Mouse (Mus musculus) midbrain, embryonic 13.5 days (tissue): Measurements from ENCODE around the gene Vwa3a. TPM values are rescaled to one million over a fixed set of nuclear protein-coding genes. Genes with fewer than 3 reads are reported as not detected.

Source experiments
- ATAC-seq: fragments of 200-750 bp; cut with Nextera tagmentation; 2 replicates; pipeline ENCODE4 v1.8.0; 2017; ENCODE audit warnings: mild to moderate bottlenecking, moderate TSS enrichment, moderate library complexity
- H3K27ac ChIP-seq: fragments of 300-500 bp; sonication (generic); 2 replicates; pipeline ENCODE4 v1.5.1; 2015; ENCODE audit warnings: inconsistent platforms, mild to moderate bottlenecking, moderate library complexity
- H3K27me3 ChIP-seq: fragments of 300-500 bp; sonication (generic); 2 replicates; pipeline ENCODE4 v1.6.1; 2015; ENCODE audit warnings: mild to moderate bottlenecking, inconsistent platforms
- H3K36me3 ChIP-seq: fragments of 300-500 bp; sonication (generic); 2 replicates; pipeline ENCODE4 v1.6.1; 2015; ENCODE audit warnings: mild to moderate bottlenecking, inconsistent platforms
- H3K4me1 ChIP-seq: fragments of 300-500 bp; sonication (generic); replicated peaks from 2 replicates; pipeline ENCODE4 v1.6.1; 2015; ENCODE audit warnings: inconsistent platforms
- H3K4me2 ChIP-seq: fragments of 300-500 bp; sonication (generic); replicated peaks from 2 replicates; pipeline ENCODE4 v1.6.1; 2015; ENCODE audit warnings: moderate library complexity, mild to moderate bottlenecking, inconsistent platforms
- H3K4me3 ChIP-seq: fragments of 300-500 bp; sonication (generic); replicated peaks from 2 replicates; pipeline ENCODE4 v1.5.1; 2015; ENCODE audit warnings: mild to moderate bottlenecking, inconsistent platforms
- H3K9ac ChIP-seq: fragments of 300-500 bp; sonication (generic); replicated peaks from 2 replicates; pipeline ENCODE4 v1.6.1; 2015; ENCODE audit warnings: mild to moderate bottlenecking, inconsistent platforms
- H3K9me3 ChIP-seq: fragments of 300-500 bp; sonication (generic); 2 replicates; pipeline ENCODE4 v1.6.1; 2016; ENCODE audit warnings: mild to moderate bottlenecking, inconsistent platforms
- WGBS: fragments of 180-500 bp; shearing (Covaris S2); methylation state at CpG from one replicate; pipeline ENCODE4 v1.1.7; 2015; 5-methylcytosine and 5-hydroxymethylcytosine counted together
- polyA plus RNA-seq: library from polyadenylated mRNA; unstranded; fragments of >200 nt; fragmentation: Nextera tagmentation; extraction: Ambion mirVana; gene quantifications from 2 replicates; pipeline ENCODE4 v1.2.1, GENCODE M21; 2015

The Vwa3a gene
- polyA plus RNA-seq, 1 experiment from 2014 or later, result 1.2 TPM

- Histone ChIP-seq H3K36me3 (0 out of 2 replicates have a peak, but pooled peaks cover 5% of the 10 kb centered on the region), H3K4me2 (no peak overlapping the region), H3K27me3 (no peaks in the 10 kb centered on the region), H3K9ac (no peak overlapping the region), H3K4me3 (no peak overlapping the region), H3K27ac (no peak overlapping the region), H3K9me3 (no peaks in the 10 kb centered on the region), H3K4me1 (peaks cover 19% of the 10 kb centered on the region)
- ATAC-seq, result no peak
- WGBS, result 93% methylated on average over 8 of the region's 8 CpGs
These were observed 17.7 kb upstream of the Vwa3a start for GRCm38 (mm10) chr7:120721456-120721855.

- Histone ChIP-seq H3K36me3 (0 out of 2 replicates have a peak, but pooled peaks cover 5% of the 10 kb centered on the region), H3K27me3 (no peaks in the 10 kb centered on the region), H3K9ac (no peak overlapping the region), H3K27ac (no peak overlapping the region), H3K4me3 (no peak overlapping the region), H3K4me1 (peaks cover 19% of the 10 kb centered on the region), H3K9me3 (no peaks in the 10 kb centered on the region), H3K4me2 (no peak overlapping the region)
- 94% methylated on average over 4 of the region's 4 CpGs for WGBS
- no peak for ATAC-seq
These were observed 17.1 kb upstream of the Vwa3a start for GRCm38 (mm10) chr7:120722063-120722462.

- H3K27me3 ChIP-seq, result no peaks in the 10 kb centered on the region
- peak; percentile 74 for ATAC-seq
- H3K9ac ChIP-seq, result no peak overlapping the region
- peak overlapping the region; percentile 25; the same call in 1 of the 2 replicates for H3K4me2 ChIP-seq
- peak overlapping the region; percentile 67 for H3K27ac ChIP-seq
- H3K4me3 ChIP-seq, result no peak overlapping the region
- peaks cover 9% of the 10 kb centered on the region for H3K36me3 ChIP-seq
- H3K4me1 ChIP-seq, result peaks cover 19% of the 10 kb centered on the region
- WGBS, result 35% methylated on average over 8 of the region's 8 CpGs
- H3K9me3 ChIP-seq, result no peaks in the 10 kb centered on the region
These were observed 16.3 kb upstream of the Vwa3a start for GRCm38 (mm10) chr7:120722839-120723278.

- H3K4me3 ChIP-seq, result no peak overlapping the region
- H3K9me3 ChIP-seq, result no peaks in the 10 kb centered on the region
- peaks cover 16% of the 10 kb centered on the region for H3K4me1 ChIP-seq
- H3K27ac ChIP-seq, result no peak overlapping the region
- H3K9ac ChIP-seq, result no peak overlapping the region
- WGBS, result 83% methylated on average over 3 of the region's 3 CpGs
- no peaks in the 10 kb centered on the region for H3K27me3 ChIP-seq
- no peak for ATAC-seq
- no peak overlapping the region for H3K4me2 ChIP-seq
- H3K36me3 ChIP-seq, result peaks cover 24% of the 10 kb centered on the region
These were observed 11.5 kb upstream of the Vwa3a start for GRCm38 (mm10) chr7:120727581-120727980.

- ATAC-seq, result no peak
- no peak overlapping the region for H3K4me2 ChIP-seq
- no peak overlapping the region for H3K27ac ChIP-seq
- no peak overlapping the region for H3K4me3 ChIP-seq
- 94% methylated on average over 5 of the region's 5 CpGs for WGBS
- no peaks in the 10 kb centered on the region for H3K9me3 ChIP-seq
- peaks cover 29% of the 10 kb centered on the region for H3K36me3 ChIP-seq
- H3K9ac ChIP-seq, result no peak overlapping the region
- H3K27me3 ChIP-seq, result no peaks in the 10 kb centered on the region
- no peaks in the 10 kb centered on the region for H3K4me1 ChIP-seq
These were observed 9.5 kb upstream of the Vwa3a start for GRCm38 (mm10) chr7:120729635-120730034.

GRCm38 (mm10) chr7:120732906-120733305, 6.2 kb upstream of the Vwa3a start:
- Histone ChIP-seq H3K4me3 (no peak overlapping the region), H3K4me2 (no peak overlapping the region), H3K27me3 (no peaks in the 10 kb centered on the region), H3K27ac (no peak overlapping the region), H3K36me3 (peaks cover 21% of the 10 kb centered on the region), H3K4me1 (no peaks in the 10 kb centered on the region), H3K9ac (no peak overlapping the region), H3K9me3 (no peaks in the 10 kb centered on the region)
- 77% methylated on average over 7 of the region's 7 CpGs for WGBS
- no peak for ATAC-seq

- 4% methylated on average over 5 of the region's 5 CpGs for WGBS
- peak overlapping the region; percentile 11; the same call in 1 of the 2 replicates for H3K4me2 ChIP-seq
These were observed 512 bp downstream of the Vwa3a start for GRCm38 (mm10) chr7:120739558-120740101.

GRCm38 (mm10) chr7:120743366-120744351, 4.5 kb downstream of the Vwa3a start:
- WGBS, result 75% methylated on average over 14 of the region's 14 CpGs
- ATAC-seq, result no peak; the same call in 1 of the 2 replicates
- H3K27me3 ChIP-seq, result no peaks in the 10 kb centered on the region
- H3K4me2 ChIP-seq, result no peak overlapping the region
- H3K4me3 ChIP-seq, result no peak overlapping the region
- no peak overlapping the region for H3K27ac ChIP-seq
- no peaks in the 10 kb centered on the region for H3K36me3 ChIP-seq
- H3K9me3 ChIP-seq, result no peaks in the 10 kb centered on the region
- H3K9ac ChIP-seq, result no peak overlapping the region
- peaks cover 13% of the 10 kb centered on the region for H3K4me1 ChIP-seq

More at GRCm38 (mm10) chr7:120739558-120740101, 512 bp downstream of the Vwa3a start:
- no peaks in the 10 kb centered on the region for H3K27me3 ChIP-seq
- H3K9me3 ChIP-seq, result no peaks in the 10 kb centered on the region
- H3K36me3 ChIP-seq, result peaks cover 2% of the 10 kb centered on the region
- no peak overlapping the region for H3K27ac ChIP-seq
- H3K4me1 ChIP-seq, result peaks cover 13% of the 10 kb centered on the region
- peak; percentile 60; the same call in 1 of the 2 replicates for ATAC-seq
- no peak overlapping the region for H3K4me3 ChIP-seq
- H3K9ac ChIP-seq, result no peak overlapping the region

- Histone ChIP-seq H3K9me3 (no peaks in the 10 kb centered on the region), H3K27ac (no peak overlapping the region), H3K27me3 (no peaks in the 10 kb centered on the region), H3K9ac (no peak overlapping the region), H3K4me1 (peaks cover 8% of the 10 kb centered on the region), H3K4me2 (no peak overlapping the region), H3K4me3 (no peak overlapping the region), H3K36me3 (no peaks in the 10 kb centered on the region)
- 92% methylated on average over 6 of the region's 6 CpGs for WGBS
- no peak for ATAC-seq
These were observed 5.5 kb downstream of the Vwa3a start for GRCm38 (mm10) chr7:120744606-120745005.

GRCm38 (mm10) chr7:120746029-120746428, 6.9 kb downstream of the Vwa3a start:
- Histone ChIP-seq H3K36me3 (no peaks in the 10 kb centered on the region), H3K27ac (no peak overlapping the region), H3K4me1 (0 out of 2 replicates have a peak, but pooled peaks cover 3% of the 10 kb centered on the region), H3K9me3 (no peaks in the 10 kb centered on the region), H3K9ac (no peak overlapping the region), H3K4me2 (no peak overlapping the region), H3K4me3 (no peak overlapping the region), H3K27me3 (no peaks in the 10 kb centered on the region)
- 84% methylated on average over 3 of the region's 3 CpGs for WGBS
- ATAC-seq, result no peak

- H3K27ac ChIP-seq, result no peak overlapping the region
- no peak overlapping the region for H3K9ac ChIP-seq
- H3K4me1 ChIP-seq, result 0 out of 2 replicates have a peak, but pooled peaks cover 3% of the 10 kb centered on the region
- H3K4me3 ChIP-seq, result no peak overlapping the region
- WGBS, result 93% methylated on average over 5 of the region's 5 CpGs
- no peak for ATAC-seq
- H3K36me3 ChIP-seq, result no peaks in the 10 kb centered on the region
- no peaks in the 10 kb centered on the region for H3K27me3 ChIP-seq
- H3K4me2 ChIP-seq, result no peak overlapping the region
- H3K9me3 ChIP-seq, result no peaks in the 10 kb centered on the region
These were observed 7.7 kb downstream of the Vwa3a start for GRCm38 (mm10) chr7:120746821-120747220.

- Histone ChIP-seq H3K4me3 (no peak overlapping the region), H3K36me3 (no peaks in the 10 kb centered on the region), H3K9ac (no peak overlapping the region), H3K4me2 (no peak overlapping the region), H3K27ac (no peak overlapping the region), H3K4me1 (0 out of 2 replicates have a peak, but pooled peaks cover 3% of the 10 kb centered on the region), H3K27me3 (no peaks in the 10 kb centered on the region), H3K9me3 (no peaks in the 10 kb centered on the region)
- no peak for ATAC-seq
These were observed 9.4 kb downstream of the Vwa3a start for GRCm38 (mm10) chr7:120748478-120748877.
